Mouse (Mus musculus) fat pad, adult 2 months (tissue): ENCODE results near the gene Vangl2.

Source experiments
- DNase-seq: peaks from one replicate; pipeline ENCODE4 v3.0.0-alpha.2; 2011; ENCODE audit warnings: low read depth, low spot score; ENCODE audit errors: extremely low read depth

Gene Vangl2

DNA sequence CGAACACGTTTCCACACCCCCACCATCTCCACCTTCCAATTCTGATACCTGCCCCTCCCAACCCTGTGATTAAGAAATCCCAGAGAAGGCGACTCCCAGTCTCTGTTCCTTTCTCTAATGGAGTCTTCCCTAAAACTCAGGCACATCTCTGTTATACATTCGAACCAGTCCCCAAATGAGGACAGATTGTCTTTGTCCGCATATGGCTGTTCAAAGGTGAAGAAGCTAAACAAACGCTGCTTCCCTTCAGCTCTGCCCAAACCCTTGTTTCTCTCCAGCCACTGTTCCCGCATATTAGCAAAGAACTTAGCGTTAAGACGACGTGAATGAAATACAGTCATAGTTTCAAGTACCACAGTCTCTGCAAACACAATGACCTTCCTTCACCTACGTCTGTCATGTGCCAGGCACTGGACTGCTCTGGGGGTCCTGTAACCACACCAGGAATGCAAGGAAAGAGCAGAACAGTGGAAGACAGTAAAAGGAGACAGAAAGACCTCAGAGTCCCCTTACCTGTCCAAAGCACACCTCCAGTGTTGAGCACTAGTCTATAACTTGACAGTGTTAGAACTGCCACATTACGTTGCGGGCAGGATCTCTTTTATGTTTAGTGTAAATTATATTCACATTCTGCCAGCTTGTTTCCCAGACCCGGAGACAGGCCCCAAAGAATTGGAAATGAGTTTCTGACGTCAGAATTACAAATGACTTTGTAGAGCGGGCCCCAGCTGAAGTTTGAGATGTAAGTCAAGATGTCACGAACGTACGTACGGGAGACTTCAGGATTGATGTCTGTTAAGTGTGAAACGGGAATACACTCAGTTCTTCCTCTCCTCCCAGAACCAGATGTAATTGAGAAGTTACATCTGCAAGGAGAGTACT, at the start of gene Vangl2:
Vangl2 (minus strand) TSS at position 51 of the 882 bp plus-strand sequence.
- no peak for DNase-seq

DNA sequence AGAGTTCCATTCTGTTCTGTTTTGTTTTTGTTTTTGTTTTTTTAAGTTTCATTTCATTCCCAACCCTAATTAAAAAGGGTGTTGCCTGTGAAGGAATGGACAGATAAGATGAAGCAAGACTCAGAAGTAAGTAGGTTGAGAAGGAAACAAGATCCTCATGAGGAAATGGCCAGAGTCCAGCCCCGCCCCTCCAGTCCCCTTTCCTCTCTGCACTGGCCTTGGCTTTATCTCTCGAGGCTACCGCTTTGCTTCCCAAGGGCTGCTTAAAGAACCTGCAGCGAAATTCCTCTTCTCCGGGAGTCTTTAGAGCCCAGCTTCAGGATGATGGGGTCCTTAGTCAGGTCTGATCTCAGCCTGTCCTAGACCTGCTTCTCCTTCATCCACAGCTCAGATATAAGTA, 49.7 kb upstream of the Vangl2 start:
- DNase-seq, result no peak

DNA sequence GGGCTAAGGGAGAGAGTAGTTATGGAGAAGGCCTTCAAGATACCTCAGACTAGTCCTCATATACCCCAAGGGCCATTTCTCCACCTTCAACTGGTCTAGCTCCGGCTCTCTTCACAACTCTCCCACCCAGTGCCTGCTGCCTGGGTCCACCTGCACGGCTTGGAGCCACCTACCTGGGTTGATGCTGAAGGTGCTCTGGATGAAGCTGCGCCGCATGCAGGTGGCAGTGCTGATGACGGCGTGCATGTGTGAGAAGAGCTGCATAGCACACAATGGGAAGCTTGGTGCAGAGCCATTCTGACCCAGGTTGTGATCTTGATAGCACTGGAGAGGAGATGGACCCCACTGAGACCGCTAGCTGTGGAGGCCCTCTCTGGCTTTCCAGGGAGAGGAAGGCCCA, 44.4 kb upstream of the Vangl2 start:
- DNase-seq, result no peak

DNA sequence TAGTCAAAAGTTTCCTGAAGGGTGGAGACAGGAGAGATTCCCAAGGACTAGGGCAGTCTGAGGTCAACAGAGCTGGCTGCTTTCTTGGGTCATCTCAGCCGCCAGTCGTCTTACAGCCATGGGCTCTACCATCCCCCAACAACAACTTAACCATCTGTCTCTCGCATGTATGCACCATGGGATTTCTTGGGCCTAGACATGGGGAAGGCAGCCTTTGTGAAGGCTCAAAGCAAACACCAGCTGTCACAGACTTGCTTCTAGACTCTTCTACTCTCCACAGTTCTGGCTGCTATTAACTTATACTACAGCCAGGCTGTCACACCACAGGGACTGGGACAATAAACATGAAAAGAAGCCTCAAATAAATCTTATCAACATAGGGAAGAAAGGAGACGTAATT, 43.3 kb upstream of the Vangl2 start:
- no peak for DNase-seq

DNA sequence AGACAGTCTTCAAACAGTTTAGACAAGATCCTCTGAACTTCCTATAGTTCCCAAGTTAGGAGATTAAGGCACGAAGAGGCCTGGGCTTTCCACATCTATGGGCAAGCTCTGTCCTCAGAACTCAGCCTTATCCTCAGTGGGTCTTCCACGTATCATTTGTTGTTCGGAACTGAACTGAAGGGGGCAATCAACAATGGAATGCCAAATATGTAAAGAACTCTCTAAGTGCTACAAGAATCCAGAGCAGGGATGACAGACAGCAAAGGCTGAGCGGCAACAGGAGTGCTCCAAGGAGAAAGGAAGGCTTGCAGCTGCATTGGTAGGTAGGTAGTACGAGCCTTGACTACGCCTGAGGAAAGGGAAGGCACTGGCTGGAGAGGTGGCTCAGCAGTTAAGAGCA, 42.0 kb upstream of the Vangl2 start:
- DNase-seq, result no peak

DNA sequence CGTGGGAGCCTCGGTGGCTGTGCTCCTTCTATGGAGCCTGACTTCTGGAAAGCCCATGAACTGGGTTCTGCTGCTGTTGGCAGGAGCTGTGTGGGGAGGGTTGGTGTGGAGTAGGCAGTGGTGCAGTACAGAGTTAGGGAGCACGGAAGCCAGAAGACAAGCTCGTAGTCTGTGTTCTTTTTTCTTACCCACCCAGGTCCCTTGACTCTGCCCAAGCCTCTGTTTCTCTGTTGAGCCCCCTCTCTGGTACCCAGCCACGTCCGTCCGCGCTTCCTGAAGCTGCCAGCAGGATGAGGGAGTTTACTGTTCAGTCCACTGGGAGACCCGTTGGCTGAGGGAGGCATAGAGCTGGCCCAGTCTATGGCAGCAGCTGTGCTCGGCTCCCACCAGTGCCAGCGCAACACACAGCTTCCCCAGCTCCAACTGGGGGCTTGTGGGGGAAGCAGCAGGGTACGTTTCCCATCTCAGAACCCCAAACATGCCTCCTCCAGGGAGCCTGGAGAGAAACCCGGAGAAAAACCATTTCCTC, 36.4 kb upstream of the Vangl2 start:
- no peak for DNase-seq

DNA sequence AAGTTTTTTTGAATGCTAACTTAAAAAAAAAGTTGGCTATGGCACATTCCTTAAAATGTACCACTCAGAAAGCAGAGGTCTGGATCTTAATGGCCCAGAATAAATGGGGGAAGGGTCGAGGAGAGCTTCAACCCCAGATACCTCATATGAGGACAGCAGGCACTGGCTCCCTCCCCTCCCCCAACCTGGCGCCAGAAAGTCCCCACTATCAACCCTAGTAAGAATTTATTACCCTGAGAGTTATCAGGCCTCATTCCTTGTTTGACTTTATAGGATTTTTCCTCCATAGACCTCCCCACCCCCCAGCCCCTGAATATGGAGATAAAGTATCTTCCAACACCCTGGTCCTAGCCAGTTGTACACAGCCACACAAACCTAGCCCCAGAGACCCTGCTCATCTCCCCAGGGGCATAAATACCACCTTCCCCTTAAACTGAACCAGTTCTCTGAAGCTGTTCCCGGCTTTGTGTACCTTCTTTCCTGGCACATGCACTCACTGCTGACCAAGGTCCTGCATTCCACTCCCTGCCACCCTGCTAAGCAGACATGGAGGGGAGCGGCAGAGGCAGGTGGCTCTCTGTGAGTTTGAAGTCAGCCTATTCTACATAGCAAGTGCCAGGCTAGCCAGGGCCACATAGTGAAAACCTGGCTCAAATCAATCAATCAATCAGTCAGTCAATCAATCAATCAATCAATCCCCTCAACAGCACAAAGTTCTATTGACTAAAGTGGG, 35.2 kb upstream of the Vangl2 start:
- DNase-seq, result no peak

DNA sequence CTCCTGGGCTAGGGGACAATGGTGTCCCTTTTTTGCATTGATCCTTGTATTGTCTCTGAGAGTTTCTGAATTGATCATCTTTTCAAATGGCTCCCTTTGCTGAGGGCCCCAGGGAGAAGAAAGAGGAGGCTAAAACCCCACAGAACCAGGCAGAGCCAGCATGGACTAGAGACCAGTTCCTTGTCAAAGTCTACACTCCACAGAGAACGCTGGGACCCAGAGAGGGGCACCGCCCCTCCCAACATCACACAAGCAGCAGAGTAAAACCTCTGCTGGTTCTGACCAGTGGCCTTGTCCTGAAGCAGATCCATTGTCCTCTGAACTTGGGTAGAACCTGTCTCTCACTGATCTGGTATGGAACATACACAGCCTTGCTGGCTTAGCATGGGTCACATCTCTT, 33.9 kb upstream of the Vangl2 start:
- DNase-seq, result no peak

DNA sequence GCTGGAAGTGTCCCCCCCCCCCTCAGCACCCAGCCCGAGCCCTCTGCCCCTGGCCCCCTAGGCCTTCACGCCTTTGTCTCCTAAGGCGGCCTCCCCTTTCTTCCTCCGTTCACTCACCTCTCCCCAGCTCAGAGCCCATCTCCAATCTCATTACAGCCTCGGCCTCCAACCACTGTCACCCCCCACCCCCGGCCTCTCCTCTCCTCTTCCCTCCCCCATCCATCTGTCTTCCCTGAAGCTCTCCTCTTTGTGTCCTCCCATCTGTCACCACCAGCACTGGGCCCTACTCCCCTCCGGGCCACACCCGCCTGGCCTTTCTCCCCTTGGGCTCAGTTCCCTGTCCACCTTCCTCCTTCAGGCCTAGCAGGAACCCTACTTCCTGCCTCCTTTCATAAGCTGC, 33.0 kb upstream of the Vangl2 start:
- no peak for DNase-seq

DNA sequence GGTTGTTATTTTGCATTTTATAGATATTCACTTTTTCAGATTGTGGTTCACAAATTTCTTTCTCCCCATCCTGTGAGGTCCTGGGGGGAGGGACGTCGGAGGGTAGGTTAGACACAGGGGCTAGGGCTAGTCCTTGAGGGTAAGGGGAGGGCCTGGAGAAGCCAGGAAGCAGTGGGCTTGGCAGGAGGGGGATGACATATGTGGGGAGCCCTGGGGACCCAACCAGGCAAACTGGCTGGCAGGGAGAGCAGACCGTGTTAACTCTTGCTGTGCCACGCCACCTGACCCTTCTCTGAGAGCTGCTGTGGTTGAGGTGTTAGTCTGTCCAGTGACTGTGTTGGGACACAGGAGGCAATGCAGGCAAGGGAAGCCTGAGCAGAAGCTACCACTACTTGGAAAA, 32.4 kb upstream of the Vangl2 start:
- DNase-seq, result no peak

DNA sequence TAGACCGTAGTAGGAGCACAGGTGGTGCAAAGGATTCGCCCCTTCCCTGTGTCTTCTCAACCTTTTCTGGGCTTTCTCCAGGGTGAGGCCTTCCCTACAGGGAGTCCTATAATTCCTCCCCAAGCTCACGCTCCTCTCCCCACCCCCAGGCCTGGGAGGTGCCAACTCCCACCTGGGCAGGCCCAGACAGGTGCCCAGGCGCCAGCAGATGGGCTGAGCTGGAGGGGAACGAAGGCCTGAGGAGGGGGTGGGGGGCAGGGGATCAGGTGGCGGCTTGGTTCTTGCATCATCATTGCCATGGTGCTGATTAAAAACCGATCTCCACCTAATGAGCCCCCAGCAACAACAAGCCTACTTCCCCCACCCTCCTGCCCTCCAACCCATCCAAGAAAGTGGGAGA, 30.6 kb upstream of the Vangl2 start:
- no peak for DNase-seq

DNA sequence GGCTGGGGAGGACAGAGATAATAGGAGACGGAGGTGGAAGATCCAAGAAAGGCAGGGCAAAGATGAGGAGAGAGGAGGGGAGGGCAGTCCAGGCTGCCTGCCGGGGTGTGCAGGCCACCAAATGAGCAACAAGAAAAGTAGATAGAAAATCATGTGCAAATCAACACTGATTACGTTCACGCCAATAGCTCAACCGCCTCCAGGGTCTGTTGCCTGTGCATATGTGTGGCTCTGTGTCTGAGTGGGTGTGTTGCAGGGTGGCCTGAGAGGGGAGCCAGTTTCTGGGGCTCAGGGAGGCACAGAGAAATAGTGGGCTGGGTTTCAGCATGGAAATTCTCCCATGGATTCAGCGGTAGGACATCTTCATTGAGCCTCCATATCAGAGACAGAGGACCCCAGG, 30.1 kb upstream of the Vangl2 start:
- DNase-seq, result no peak

DNA sequence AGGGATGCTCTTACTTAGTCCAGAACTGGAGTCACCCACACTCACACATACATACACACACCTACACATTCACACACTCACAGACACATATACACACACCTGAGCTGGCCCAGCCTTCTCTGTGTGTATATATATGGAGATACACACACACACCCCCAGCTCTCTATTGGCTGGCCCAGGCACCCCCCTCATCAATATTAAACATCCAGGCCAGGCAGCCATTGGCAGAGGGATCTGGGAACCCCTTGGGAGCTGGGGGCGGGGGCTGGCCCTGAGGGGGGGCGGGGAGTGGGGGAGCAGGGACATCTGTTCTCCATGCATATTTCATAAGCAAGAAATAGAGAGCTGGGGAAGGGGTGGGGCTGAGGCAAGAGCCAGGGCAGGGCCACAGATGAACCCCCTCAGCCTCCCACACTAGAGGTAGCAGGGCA, 29.3 kb upstream of the Vangl2 start, which contains the start of gene Nhlh1:
Nhlh1 (minus strand) TSS at position 83 of the 431 bp plus-strand sequence.
- DNase-seq, result no peak

DNA sequence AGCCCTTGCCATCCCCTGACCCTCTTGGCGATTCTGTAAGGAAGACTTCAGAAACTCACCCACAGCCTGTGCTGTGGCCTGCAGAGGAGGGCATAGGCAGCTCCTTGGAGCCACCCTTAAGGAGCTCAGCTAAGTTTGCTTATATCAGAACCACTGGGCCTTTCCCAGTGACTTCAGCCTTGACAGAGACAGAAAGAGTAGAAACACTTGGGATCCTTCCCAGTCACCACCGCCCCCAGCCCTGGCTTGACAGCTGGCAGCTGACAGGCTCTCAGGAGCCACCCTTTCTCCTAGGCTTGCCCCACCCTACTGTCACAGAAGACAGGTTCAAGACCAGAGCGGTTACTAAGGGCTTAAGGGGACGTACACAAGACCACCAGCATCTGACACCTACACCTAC, 28.0 kb upstream of the Vangl2 start:
- DNase-seq, result no peak

DNA sequence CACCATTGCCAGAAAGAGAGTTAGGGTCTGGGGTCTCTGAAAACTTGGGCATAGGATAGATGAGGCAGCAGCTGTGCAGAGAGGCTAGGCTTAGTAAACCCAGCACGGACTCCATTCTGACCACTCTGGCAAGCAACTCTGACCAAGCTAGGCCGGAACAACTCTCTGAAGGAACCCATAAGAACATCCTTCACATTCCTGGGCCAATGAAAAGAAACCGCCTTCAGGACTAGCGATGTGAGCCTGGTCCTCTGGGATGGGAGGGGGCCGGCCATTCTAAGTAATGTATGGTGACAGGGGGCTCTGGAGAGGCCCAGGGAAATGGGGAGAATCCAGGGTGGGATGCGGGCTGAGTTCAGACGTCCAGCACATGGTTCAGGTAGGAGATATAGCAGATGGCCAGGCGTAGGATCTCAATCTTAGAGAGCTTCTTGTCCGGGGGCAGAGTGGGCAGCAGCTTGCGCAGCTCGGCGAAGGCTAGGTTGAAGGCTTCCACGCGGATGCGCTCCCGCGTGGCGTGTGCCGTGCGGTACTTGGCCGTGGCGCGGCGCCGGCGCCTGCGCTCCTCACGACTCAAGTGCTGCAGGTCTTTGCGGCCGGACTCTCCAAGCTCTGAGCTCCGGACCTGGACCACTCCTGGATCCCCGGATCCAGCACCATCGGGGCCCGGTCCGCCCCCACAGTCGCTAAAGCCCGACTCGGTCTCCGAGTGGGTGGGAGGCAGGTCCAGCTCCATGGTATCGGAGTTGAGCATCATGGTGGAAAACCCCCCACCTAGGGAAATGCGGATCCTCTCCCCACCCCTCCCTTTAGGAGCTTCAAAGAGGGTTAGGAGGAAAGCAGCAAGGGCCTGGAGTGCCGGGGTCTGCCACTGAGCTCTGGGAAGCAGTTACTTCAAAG, 25.5 kb upstream of the Vangl2 start:
- DNase-seq, result no peak

DNA sequence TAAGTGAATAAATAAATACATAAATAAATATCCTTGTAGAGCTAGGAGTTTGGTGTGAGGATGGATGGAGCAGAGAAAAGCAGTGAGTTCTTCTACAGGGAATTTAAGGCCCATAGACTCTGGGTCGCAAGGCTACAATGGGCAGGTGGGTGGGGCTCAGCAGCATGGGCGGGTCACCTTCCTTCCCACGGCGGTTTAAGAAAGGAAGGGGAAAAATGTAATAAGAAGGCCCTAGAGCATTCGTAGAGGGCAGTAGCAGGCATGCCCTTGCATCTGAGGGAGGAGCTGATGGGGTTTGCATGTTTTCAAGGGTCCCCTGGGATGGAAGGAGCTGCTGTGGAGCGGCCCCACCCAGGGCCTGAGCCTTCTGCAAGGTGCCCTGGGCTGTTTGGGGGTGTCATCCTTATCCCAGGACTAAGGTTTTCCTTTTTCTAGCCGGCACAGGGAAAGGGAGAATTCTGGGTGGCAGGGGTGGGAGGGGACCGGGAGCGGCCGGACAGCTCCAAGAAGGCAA, 24.6 kb upstream of the Vangl2 start:
- no peak for DNase-seq

DNA sequence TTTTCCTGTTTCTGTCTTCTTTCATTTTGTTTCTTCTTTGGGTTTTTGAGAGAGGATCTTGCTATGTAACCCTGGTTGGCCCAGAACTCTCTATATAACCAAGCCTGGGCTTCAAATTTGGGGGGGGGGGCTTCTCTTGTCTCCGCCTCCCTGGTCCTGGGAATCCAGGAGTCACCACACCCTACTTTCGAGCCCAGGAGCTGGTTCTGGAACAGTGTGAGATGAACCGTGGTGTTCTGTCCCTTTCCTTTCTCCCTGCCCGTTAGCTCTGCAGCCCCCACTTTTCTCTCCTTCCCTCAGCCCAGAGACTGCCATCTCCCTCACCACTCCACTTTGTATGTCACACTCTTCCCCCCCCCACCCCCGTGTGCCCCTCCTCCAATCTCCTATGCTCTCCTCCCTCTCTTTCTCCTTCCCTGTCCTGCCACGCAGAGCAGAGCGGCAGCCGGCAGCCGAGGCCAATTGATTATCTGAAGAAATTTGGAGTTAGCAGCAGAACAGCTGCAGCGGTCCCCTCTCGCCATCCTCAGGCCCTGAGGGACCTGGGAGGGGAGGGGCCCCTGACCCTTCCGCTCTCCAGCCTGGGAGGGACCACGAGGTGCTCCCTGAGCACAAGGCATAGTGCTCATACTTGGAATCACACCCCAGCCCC, 21.0 kb upstream of the Vangl2 start:
- DNase-seq, result no peak

DNA sequence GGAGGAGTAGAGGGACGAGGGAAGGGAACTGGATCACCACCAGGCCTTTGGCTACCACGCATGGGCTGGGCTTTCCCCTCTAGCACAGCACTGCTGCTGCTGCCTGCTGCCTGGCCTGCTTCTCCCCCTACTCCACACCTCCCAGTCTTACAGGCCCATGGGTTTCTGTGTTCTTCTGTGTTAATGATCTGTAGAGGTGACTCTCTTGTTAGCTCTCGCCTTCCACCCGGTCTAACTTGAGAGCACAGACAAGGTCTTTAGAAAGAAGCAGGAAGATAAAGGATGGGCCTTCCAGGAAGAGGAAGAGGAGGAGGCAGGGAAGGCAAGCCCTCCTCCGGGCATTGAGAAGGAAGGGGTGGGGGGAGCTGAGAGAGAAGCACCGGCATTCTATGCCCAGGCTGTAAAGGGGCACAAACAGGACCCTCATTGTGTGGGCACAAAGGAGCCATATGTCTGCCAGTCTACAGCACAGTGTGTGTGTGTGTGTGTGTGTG, 20.0 kb upstream of the Vangl2 start:
- DNase-seq, result no peak

DNA sequence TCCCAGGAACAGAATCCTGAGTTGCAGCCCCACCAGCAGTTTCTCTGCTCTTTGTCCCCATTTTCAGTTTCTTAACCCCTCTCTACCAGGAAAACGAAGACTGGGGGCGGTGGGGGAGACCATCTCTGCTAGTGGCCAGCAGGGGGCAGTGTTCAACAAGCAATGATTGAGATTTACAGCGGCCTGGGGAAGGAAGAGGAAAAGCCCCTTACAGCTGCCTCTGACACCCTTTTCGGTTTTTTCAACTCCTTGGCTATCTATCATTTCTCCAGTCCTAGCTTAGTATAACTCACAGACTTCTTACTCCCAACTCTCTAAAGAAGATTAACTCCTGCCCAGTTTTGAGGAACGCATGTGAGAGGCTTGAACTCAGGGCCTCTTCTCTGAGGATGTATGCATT, 18.7 kb upstream of the Vangl2 start:
- DNase-seq, result no peak

DNA sequence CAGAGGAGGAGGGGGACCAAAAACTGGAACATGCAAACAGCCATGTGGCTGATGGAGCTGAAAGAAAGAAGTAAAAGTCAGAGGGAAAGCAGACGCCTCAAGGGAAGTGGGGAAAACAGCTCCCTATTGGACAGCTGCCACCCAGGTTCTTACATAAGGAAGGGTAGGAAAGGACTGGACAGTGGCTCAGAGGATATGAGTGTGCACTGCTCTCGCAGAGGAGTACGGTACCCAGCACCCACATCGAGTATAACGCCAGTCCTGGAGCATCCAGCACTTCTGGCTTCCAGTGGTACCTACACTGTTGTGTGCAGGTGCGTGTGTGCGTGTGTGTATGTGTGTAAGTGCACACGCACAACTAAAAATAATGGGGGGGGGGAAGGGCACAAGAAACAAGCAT, 18.2 kb upstream of the Vangl2 start:
- DNase-seq, result no peak
